In the genomic region with DNA sequence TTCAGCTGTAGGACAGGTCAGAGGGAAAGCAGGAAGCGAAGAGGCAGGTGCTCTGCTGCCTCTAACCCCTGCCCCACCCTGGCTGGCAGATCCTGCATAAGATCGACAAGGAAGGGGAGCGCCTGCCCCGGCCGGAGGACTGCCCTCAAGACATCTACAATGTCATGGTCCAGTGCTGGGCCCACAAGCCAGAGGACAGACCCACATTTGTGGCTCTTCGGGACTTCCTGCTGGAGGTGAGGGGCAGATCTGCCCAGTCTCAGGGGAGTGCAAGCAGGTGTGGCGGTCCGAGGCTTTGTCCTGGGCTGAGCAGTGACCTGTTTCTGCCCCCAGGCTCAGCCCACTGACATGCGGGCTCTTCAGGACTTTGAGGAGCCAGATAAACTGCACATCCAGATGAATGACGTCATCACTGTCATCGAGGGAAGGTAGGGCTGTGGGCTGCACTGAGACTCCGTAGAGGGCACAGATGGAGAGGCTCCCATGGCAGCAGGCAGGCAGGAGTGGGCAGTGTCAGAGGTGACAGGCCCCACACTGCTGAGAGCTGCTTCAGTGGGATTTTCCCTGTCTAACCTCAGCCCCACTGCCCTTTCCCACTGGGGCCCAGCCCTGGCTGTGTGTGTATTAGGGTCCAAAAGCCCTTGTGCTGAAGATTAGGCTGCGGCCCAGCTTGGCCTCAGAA, we compare ENCODE assay signal across 21 mouse cellular contexts. TPM values are rescaled to one million over a fixed set of nuclear protein-coding genes. Genes with fewer than 3 reads are reported as not detected.
DNase-seq lines count a peak whose midpoint lies in the region; ATAC-seq lines count a peak whose summit lies in the region.
"Had no signal": no experiment of that assay in that cellular context is flagged by ENCODE, and none has a peak within 500 bp of the region (broad histone marks: within the 10 kb centered on the region; RNA-seq: fewer than 3 reads in every experiment).

No protein-coding gene starts in this region.

- WGBS in heart, embryonic 10.5 days, result 67% methylated on average over 13 of the region's 13 CpGs
- WGBS in liver, embryonic 11.5 days, result 91% methylated on average over 13 of the region's 13 CpGs

- no peak for ATAC-seq in liver, embryonic 11.5 days (replicated peaks; ENCODE audit: low FRiP score)
- ATAC-seq in erythroblast, adult 5-6 weeks (replicated peaks; ENCODE audit: low FRiP score, poor library complexity, severe bottlenecking), result peak; percentile 27
- ATAC-seq: forebrain, postnatal 0 days; intestine, embryonic 16.5 days; midbrain, embryonic 13.5 days had no signal

- H3K27ac ChIP-seq in heart, embryonic 10.5 days, result peak overlapping the region; percentile 62; the same call in 1 of the 2 replicates
- no peak overlapping the region for H3K27ac ChIP-seq in liver, embryonic 11.5 days (ENCODE audit: low read depth, low read length)
- H3K27ac ChIP-seq: hindbrain, embryonic 13.5 days; macrophage; midbrain, embryonic 13.5 days; neural tube, embryonic 15.5 days had no signal

- H3K4me1 ChIP-seq in heart, embryonic 10.5 days, result peaks cover 62% of the 10 kb centered on the region
- H3K4me1 ChIP-seq in liver, embryonic 11.5 days (replicated peaks; ENCODE audit: control insufficient read depth, insufficient read depth, low read length), result peaks cover 48% of the 10 kb centered on the region

- peak; percentile 74 for DNase-seq in heart, embryonic 10.5 days (ENCODE audit: low spot score)
- no peak for DNase-seq in heart, postnatal 14 days
- no peak for DNase-seq in liver, embryonic 11.5 days (ENCODE audit: low spot score)
- no peak for DNase-seq in liver
- no peak for DNase-seq in lung, postnatal 10 days
- no peak for DNase-seq in gastrocnemius, postnatal 14 days
- DNase-seq: cerebellum, postnatal 36 days; forebrain, postnatal 0 days; kidney, postnatal 14 days; lung, embryonic 14.5 days; retina, postnatal 1 day; right cerebral cortex, postnatal 4 days; thymus, adult 18-20 months had no signal

- no peak overlapping the region for H3K4me3 ChIP-seq in heart, embryonic 10.5 days
- H3K4me3 ChIP-seq in liver, embryonic 11.5 days (ENCODE audit: low read depth, low read length), result no peak overlapping the region
- H3K4me3 ChIP-seq: erythroblast, embryonic 14.5 days; hindbrain, embryonic 13.5 days; midbrain, embryonic 13.5 days; myocyte; neural tube, embryonic 15.5 days had no signal

- peaks cover 67% of the 10 kb centered on the region for H3K36me3 ChIP-seq in heart, embryonic 10.5 days
- H3K36me3 ChIP-seq in liver, embryonic 11.5 days (ENCODE audit: control insufficient read depth, insufficient read depth, low read length), result peaks cover 32% of the 10 kb centered on the region

- no peaks in the 10 kb centered on the region for H3K9me3 ChIP-seq in heart, embryonic 10.5 days
- H3K9me3 ChIP-seq in liver, embryonic 11.5 days (ENCODE audit: control insufficient read depth, low read length), result no peaks in the 10 kb centered on the region
- H3K9me3 ChIP-seq: hindbrain, embryonic 13.5 days; midbrain, embryonic 13.5 days; neural tube, embryonic 15.5 days had no signal

- H3K9ac ChIP-seq in liver, embryonic 11.5 days (ENCODE audit: low read depth, low read length), result no peak overlapping the region; the same call in none of the 2 replicates
- H3K9ac ChIP-seq: forebrain, postnatal 0 days; hindbrain, embryonic 13.5 days; lung, embryonic 14.5 days; midbrain, embryonic 13.5 days; neural tube, embryonic 15.5 days had no signal

- intact Hi-C loops in heart, postnatal 14 days (cut with DNase I), result no loop called here
- intact Hi-C loops in gastrocnemius, postnatal 14 days (cut with DNase I; ENCODE audit: low total_unique reads), result no loop called here

- peaks cover 65% of the 10 kb centered on the region for H3K27me3 ChIP-seq in heart, embryonic 10.5 days (ENCODE audit: insufficient read depth, poor library complexity, severe bottlenecking)
- H3K27me3 ChIP-seq in liver, embryonic 11.5 days (replicated peaks; ENCODE audit: control insufficient read depth, insufficient read depth, low read length), result no peaks in the 10 kb centered on the region
- H3K27me3 ChIP-seq: hindbrain, embryonic 13.5 days; midbrain, embryonic 13.5 days; neural tube, embryonic 15.5 days had no signal

- H3K4me2 ChIP-seq in liver, embryonic 11.5 days, result peak overlapping the region; percentile 22
- H3K4me2 ChIP-seq: hindbrain, embryonic 13.5 days; lung, embryonic 14.5 days; midbrain, embryonic 13.5 days; neural tube, embryonic 15.5 days had no signal

RNA-seq across cellular contexts. Expression of a gene that starts 27.7 kb away (rescaled TPM):
- polyA plus RNA-seq in heart, embryonic 10.5 days (2016; fragmentation: Nextera tagmentation; extraction: Ambion mirVana), result 6.5 and 9.2 TPM in 2 replicates
- 10 to 100 TPM; 24.1 to 26.7 TPM for total RNA-seq in heart, postnatal 14 days (2021)
- 10.8 and 11.6 TPM in 2 replicates for polyA plus RNA-seq in liver, embryonic 11.5 days (2014; fragmentation: Nextera tagmentation; extraction: Ambion mirVana)
- total RNA-seq in erythroblast, adult 5-6 weeks (2015; ENCODE audit: low replicate concordance), result 15.8 and 33.2 TPM in 2 replicates
- total RNA-seq in erythroblast, adult 5-6 weeks (2017; ENCODE audit: low replicate concordance), result 19.6 and 29.7 TPM in 2 replicates
- total RNA-seq in gastrocnemius, postnatal 14 days (2021), result 10 to 100 TPM; 34.6 to 42.8 TPM
